ENCODE assay signal across 20 mouse cellular contexts in the genomic region with DNA sequence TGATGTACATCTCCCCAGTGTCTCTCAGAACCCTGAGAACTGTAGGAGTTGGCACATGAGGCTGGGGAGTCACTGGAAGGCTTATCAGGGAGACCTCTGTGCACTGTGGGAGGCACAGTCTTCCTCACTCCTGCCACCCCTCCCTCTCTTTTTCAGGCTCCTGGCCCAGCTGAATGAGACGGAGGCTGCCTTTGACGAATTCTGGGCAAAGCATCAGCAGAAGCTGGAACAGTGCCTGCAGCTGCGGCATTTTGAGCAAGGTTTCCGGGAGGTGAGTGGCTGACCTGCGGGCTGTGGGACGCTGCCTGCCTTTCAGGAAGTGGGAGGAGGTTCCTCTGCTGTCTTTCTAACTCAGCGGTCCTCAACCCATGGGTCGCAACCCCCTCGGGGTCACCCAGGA. TPM values are rescaled to one million over a fixed set of nuclear protein-coding genes. Genes with fewer than 3 reads are reported as not detected.
DNase-seq lines count a peak whose midpoint lies in the region; ATAC-seq and TF ChIP-seq lines count a peak whose summit lies in the region.
"Had no signal": no experiment of that assay in that cellular context is flagged by ENCODE, and none has a peak within 500 bp of the region (broad histone marks: within the 10 kb centered on the region; RNA-seq: fewer than 3 reads in every experiment).

No protein-coding gene starts in this region.

- TF ChIP-seq CTCF in brain, embryonic 14.5 days (IDR thresholded peaks at IDR 0.05; ENCODE audit: borderline replicate concordance, extremely low read depth, insufficient read depth, insufficient read length) = no peak

- peaks cover 18% of the 10 kb centered on the region for H3K4me1 ChIP-seq in heart, embryonic 11.5 days (ENCODE audit: control insufficient read depth, insufficient read depth, low read length)
- H3K4me1 ChIP-seq: intestine, embryonic 15.5 days had no signal

- intact Hi-C loops in heart, postnatal 10 days (cut with DNase I) = no loop called here
- intact Hi-C loops in left cerebral cortex, postnatal 4 days (cut with DNase I) = loop anchor here (5.0 kb wide), 1 partner anchor 88 kb away; no protein-coding TSS in a partner anchor

- no peak overlapping the region for H3K4me3 ChIP-seq in heart, embryonic 11.5 days (ENCODE audit: low read depth, low read length)
- H3K4me3 ChIP-seq: hindbrain, embryonic 12.5 days; intestine, embryonic 15.5 days; limb, embryonic 12.5 days; myocyte; stomach, embryonic 15.5 days had no signal

- H3K4me2 ChIP-seq in heart, embryonic 11.5 days = no peak overlapping the region
- H3K4me2 ChIP-seq: hindbrain, embryonic 12.5 days; intestine, embryonic 15.5 days; limb, embryonic 12.5 days; midbrain, embryonic 11.5 days; stomach, embryonic 15.5 days had no signal

- 69% methylated on average over 9 of the region's 9 CpGs for WGBS in heart, embryonic 11.5 days (ENCODE audit: insufficient replicate concordance)

- H3K36me3 ChIP-seq in heart, embryonic 11.5 days (ENCODE audit: control insufficient read depth, insufficient read depth, low read length) = no peaks in the 10 kb centered on the region

- H3K9me3 ChIP-seq in heart, embryonic 11.5 days (replicated peaks; ENCODE audit: control insufficient read depth, low read length) = no peaks in the 10 kb centered on the region
- H3K9me3 ChIP-seq: hindbrain, embryonic 12.5 days; intestine, embryonic 15.5 days; limb, embryonic 12.5 days; stomach, embryonic 15.5 days had no signal

- H3K27me3 ChIP-seq in heart, embryonic 11.5 days (ENCODE audit: control insufficient read depth, insufficient read depth, low read length) = no peaks in the 10 kb centered on the region
- H3K27me3 ChIP-seq: hindbrain, embryonic 12.5 days; intestine, embryonic 15.5 days; limb, embryonic 12.5 days; stomach, embryonic 15.5 days had no signal

- H3K27ac ChIP-seq in heart, embryonic 11.5 days (ENCODE audit: low read depth, low read length) = no peak overlapping the region
- H3K27ac ChIP-seq: hindbrain, embryonic 12.5 days; intestine, embryonic 15.5 days; limb, embryonic 12.5 days; stomach, embryonic 15.5 days had no signal

- no peak overlapping the region for H3K9ac ChIP-seq in heart, embryonic 11.5 days (ENCODE audit: low read depth, low read length)
- H3K9ac ChIP-seq: forebrain, postnatal 0 days; hindbrain, embryonic 12.5 days; intestine, embryonic 15.5 days; limb, embryonic 12.5 days; stomach, embryonic 15.5 days had no signal

- TF ChIP-seq POLR2A in brain, embryonic 14.5 days (IDR thresholded peaks at IDR 0.05; ENCODE audit: borderline replicate concordance, extremely low read depth, insufficient read depth, insufficient read length, poor library complexity, severe bottlenecking) = no peak

- DNase-seq in heart, postnatal 10 days = peak; percentile 48 to 70
- peak; percentile 54 to 55 for DNase-seq in left cerebral cortex, adult 18-20 months (ENCODE audit: low spot score in 2 of 2)
- no peak for DNase-seq in left cerebral cortex, postnatal 4 days
- peak; percentile 35 for DNase-seq in adipocyte (ENCODE audit: low spot score)
- peak; percentile 32 for DNase-seq in brain, embryonic 14.5 days (ENCODE audit: low read depth)
- DNase-seq in gastrocnemius, adult 8-10 months (ENCODE audit: low spot score in 2 of 2) = no peak
- DNase-seq: adrenal gland, postnatal 25 days; cerebellum, postnatal 25 days; forebrain, postnatal 0 days; lung, postnatal 36 days; thymus, postnatal 14 days had no signal

- ATAC-seq in heart, embryonic 11.5 days (replicated peaks; ENCODE audit: insufficient number of reproducible peaks, low FRiP score, low TSS enrichment) = no peak
- ATAC-seq: forebrain, postnatal 0 days; intestine, embryonic 15.5 days had no signal

RNA-seq across cellular contexts. Expression of gene F7, which starts 26.0 kb away (rescaled TPM):
- not detected for total RNA-seq in heart, postnatal 10 days (2021)
- polyA plus RNA-seq in heart, embryonic 11.5 days (2014; fragmentation: Nextera tagmentation; extraction: Ambion mirVana) = not detected in 2 replicates
- total RNA-seq in left cerebral cortex, adult 18-20 months (2021) = under 1 TPM in 1 of 2 experiments, not detected in 1; 0.19 TPM
- under 1 TPM in 1 of 2 experiments, not detected in 1; 0.20 TPM for total RNA-seq in left cerebral cortex, postnatal 4 days (2021)
- 0.33 and 0.40 TPM in 2 replicates for polyA plus RNA-seq in brain, embryonic 14.5 days (2012; rRNA removed)
- not detected for total RNA-seq in gastrocnemius, adult 8-10 months (2022)
- total RNA-seq: layer of hippocampus, postnatal 25 days; MEL had no signal
- polyA plus RNA-seq: hindbrain, embryonic 12.5 days; limb, embryonic 12.5 days had no signal

RNA-seq across cellular contexts. Expression of gene F10, which starts 37.3 kb away (rescaled TPM):
- total RNA-seq in heart, postnatal 10 days (2021) = under 1 TPM; 0.30 to 0.41 TPM
- 2.3 TPM in 2 replicates for polyA plus RNA-seq in heart, embryonic 11.5 days (2014; fragmentation: Nextera tagmentation; extraction: Ambion mirVana)
- total RNA-seq in left cerebral cortex, adult 18-20 months (2021) = not detected
- under 1 TPM in 1 of 2 experiments, not detected in 1; 0.80 TPM for total RNA-seq in left cerebral cortex, postnatal 4 days (2021)
- polyA plus RNA-seq in brain, embryonic 14.5 days (2012; rRNA removed) = 0.16 and 0.37 TPM in 2 replicates
- not detected for total RNA-seq in gastrocnemius, adult 8-10 months (2022)
- total RNA-seq: layer of hippocampus, postnatal 25 days had no signal
- polyA plus RNA-seq: myocyte had no signal

Comparison
In these comparisons a context has a peak if more than half of its experiments do, and no peak if none do; other contexts are left out.
1. DNase-seq: peak in heart, postnatal 10 days (2 of 2), left cerebral cortex, adult 18-20 months (2 of 2), adipocyte (single experiment) and brain, embryonic 14.5 days (single experiment); none in left cerebral cortex, postnatal 4 days (single experiment) and gastrocnemius, adult 8-10 months (0 of 2).